Mouse (Mus musculus) CD4-positive, CD25-positive, alpha-beta regulatory T cell, adult 2 months (primary cell): ENCODE measurements around the gene Foxn3.

Source experiments
- DNase-seq: peaks from one replicate; pipeline ENCODE4 v3.0.0-alpha.2; 2012; ENCODE audit warnings: low read depth, low spot score

Foxn3 gene

DNA sequence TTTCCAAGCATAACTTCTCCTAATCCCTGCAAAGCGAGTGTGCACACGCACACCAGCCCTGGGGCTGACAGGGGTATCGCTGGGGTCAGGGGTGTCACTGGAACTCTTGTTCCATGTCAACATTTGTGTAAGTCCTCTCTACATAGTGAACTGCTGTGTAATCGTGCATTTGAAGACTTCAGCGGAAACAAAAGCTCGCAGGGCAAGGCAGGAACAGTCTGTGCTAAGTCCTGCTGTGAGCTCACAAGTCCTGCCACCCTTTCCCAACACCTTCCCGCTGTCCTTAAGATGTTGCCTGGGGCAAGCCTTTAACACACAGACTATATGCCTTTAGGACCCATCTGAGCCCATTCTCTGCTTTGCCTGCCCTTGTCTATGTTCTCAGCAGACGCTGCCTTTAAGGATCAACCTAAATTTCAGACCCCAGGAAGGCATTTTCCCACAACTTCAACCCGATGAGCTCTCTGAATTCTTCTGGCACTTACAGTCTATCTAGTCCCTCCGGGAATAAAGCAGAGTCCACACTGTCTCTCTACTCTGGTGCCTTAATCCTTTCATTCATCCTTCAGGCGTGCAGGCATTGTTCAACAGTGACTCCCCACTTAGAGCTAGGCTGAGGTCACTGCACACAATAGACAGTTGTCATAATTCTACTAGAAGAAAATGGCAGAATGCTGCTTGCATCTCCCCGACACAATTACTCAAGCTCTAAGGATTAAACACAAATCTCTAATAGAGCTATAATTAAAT, 264.4 kb downstream of the Foxn3 start:
- DNase-seq: no peak

DNA sequence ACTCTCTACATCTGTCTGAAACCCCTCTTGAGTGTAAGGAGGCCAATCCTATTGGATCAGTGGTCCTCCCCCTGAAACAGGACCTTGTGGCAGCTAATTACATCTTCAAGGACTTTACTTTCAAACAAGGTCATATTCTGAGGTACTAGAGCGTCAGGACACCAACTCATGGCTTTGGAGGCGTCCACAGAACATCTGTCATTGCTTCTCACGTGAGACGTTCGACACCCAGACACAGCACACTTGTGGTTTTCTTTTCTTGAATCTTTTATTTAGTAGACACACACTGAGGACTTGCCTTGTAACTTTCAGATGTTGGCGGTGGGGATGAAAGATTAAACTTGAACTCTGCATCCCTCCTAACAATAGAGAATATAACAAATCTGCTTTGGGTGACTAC, 265.1 kb downstream of the Foxn3 start:
- DNase-seq: no peak

DNA sequence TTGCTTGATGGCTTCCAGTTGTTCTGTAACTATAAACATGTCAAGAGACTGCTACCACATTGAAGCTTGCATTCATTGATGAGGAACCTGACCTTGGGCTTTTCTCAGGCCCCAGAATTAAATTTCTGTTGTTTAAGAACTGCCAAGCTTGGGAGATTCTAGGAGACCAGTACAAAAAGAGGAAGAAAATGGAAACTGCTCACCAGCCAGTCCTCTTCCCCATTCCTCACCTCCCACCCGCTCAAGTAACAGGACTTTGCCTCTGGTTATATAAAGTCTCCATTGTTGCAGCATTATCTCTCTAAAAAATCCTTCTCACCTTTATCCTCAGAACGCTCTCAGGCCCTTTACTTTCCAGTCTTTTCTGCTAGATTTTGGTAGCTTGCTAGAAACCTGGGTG, 265.6 kb downstream of the Foxn3 start:
- DNase-seq: no peak

DNA sequence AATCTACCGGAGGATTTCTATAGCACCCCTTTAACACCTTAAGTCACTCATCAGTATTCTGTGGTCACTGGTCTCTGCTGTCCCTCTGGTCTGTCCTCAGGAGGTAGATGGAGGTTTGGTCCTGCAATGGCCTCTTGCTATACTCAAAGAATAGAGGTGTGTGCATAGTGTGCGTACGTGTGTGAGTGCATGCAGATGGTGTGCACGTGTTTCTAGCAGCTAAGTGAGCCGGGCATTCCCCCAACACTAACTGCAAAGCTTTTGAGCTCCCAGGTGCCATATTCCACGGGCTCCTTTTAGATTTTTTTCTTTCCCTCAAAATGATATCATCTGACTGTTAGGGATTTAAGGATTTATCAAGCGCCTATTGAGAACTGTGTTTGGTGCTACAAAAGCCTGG, 269.9 kb downstream of the Foxn3 start:
- DNase-seq: no peak

DNA sequence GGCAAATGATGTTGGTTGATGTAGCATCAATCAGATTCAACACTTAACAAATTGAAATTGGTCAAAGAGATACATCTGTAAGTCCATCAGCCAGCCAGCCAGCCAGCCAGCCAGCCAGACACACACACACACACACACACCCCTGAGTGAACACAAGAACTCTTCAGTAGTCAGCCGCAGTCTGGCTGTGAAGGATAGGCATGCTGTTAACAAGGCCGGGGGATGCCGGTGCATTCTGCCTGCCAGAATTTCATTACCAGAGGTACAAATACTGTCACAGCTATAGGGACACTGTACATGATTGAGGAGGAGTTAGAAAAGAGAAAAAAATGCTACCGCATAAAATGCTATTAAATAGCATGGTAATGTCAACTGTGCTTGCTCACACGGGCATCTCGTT, 271.2 kb downstream of the Foxn3 start:
- DNase-seq: no peak

DNA sequence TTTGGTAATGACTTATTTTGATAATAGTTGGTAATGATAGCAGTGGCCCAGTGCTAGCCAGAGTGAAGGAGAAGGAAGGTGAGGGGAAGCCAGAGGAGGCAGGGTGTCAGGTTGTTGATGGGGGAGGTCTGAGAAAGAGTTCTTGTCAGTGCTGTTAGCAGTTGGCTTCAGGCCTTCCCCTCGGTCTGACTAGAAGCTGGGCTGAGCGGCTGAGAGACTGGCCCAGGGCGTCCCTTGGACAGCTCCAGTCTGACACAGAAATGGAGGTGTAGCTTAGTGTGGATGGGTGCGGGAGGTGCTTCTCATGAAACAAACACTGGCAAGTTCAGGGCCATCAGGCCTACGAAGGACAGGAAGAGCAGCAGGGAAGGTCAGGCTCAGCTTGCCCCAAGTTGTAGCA, 276.3 kb downstream of the Foxn3 start:
- DNase-seq: no peak

DNA sequence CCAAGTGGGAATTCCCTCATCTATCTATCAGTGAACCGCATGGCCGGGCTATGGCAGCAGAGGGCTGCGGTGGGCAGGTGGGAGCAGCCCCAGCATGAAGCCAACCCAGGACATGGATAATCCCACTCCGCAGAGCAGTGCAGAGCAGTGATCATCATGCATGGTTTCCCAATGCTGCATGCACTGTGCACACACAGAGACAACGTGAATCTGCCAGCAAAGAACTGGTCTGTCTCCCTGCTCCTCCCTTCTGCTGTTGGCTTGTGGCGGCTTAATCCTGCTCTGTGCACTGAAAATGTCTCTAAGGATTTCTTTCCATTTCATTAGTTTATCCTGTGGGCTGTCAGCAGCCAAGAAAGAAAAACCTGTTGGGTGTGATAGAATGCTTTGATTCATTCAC, 276.7 kb downstream of the Foxn3 start:
- no peak for DNase-seq

DNA sequence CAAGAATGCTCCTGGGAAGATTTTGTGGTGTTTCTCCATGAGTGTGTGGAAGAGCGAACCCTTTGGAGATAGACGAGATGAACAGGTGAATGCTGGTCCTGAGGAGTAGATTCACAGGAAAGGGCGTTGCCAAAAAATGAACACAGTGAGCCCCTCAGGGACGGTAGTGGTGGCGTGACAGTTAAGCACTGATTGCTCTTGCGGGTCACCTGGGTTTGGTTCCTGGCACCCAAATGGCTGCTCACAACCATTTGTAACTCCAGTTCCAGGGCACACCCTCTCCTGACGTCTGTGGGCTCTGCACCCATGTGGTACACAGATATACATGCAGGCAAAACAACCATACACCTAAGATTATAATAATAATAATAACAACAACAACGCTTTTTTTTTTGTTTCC, 277.7 kb downstream of the Foxn3 start:
- DNase-seq: no peak

DNA sequence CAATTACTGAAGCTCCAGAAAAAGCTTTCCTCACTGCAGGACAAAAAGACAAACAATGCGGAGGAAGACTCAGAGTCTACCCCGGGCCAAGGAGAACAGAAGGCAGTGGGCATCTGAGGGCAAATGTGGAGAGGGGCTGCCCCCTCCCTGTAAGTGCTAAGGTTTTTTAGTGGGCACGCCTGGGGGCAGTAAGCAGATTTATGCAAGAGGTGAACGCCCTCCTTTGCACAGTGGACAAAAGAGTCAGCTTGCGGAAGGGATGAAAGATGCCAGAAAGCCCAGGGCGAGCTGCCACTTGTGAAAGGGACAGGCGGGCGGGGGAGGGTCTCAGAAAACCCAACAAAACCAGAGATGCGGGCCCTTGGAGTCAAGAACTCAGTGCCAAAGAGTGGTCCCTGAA, 278.2 kb downstream of the Foxn3 start:
- DNase-seq: no peak

DNA sequence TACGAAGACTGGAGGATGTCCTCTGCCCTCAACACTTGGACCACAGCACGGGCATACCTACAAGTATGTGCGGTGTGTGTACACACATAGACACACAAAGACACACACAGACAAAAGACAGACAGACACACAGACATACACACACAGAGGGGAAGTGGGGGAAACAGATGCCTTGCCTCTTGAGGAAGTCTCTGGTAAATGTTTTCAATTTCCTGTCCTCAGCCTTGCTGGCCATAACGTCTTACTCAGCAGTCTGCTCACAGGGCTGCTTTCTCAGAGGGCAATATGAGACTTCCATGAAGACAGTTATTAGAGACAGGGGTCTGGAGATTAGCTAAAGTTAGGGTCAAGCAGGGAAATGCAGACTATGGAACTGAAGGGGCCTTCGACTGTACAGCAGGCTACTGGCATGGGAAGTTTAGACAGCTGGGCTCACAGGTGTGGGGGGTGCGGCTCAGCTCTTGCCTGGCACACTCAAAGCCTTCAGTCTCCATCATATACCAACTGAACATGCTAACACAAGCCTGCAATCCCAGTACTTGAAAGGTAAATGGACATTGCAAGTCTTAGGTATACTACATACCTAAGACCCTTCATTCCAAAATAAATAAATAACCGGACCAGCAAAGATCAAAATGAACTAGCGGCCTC, 278.8 kb downstream of the Foxn3 start:
- DNase-seq: peak; percentile 12

DNA sequence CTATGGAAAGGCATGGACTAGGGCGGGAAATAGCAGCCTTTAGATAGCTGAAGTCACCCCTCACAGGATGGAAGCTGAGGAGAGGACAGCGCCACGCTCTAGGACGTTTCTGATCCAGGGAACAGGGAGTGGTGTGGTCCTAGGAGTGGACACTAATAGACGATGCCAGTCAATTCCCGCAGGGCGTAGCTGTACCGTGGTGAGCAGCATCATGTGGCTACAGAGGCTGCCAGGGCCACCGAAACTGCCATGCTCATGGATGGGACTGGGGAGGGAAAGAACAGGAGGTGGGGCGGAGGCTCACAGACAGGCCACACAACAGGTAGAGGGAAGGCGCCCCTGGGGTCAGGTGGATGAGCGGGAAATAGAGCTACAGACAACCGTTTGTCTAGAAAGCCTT, 282.6 kb downstream of the Foxn3 start:
- no peak for DNase-seq

DNA sequence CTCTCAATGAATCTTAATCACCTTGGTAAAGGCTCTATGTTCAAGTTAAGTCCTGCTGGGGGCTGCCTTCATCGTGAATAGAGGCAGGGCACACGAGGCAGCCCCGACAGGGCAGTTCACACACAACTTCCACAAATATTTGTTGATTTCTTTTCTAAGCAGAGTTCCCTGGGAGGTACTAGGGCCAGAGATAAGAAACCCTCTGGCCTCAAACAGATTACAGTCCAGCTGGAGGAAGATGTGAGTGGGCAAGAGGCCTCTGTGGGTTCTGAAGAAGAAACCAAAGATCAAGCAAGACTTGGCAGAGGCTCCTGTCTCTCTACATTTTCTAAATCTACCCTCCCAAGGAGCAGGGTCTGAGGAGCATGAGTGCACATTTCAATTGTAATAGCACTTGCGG, 283.1 kb downstream of the Foxn3 start:
- DNase-seq: no peak

DNA sequence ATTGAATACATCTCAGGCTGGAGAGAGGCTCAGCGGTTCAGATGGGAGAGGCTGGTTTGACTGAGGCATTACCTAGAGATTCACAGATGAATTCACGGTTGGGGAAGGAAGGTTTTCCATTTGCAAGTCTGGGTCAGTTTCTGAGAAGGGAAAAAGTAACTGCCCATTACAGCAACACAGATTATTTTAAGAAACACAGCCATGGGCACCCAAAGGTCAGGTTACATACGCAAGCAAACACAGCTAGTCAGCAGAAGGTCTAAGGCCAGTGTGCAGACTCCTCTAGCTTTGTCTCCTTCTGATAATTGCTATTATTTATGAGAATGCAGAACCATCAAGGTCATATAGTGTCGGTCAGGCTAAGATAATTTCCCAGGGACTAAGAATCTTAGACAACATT, 284.0 kb downstream of the Foxn3 start:
- DNase-seq: no peak

DNA sequence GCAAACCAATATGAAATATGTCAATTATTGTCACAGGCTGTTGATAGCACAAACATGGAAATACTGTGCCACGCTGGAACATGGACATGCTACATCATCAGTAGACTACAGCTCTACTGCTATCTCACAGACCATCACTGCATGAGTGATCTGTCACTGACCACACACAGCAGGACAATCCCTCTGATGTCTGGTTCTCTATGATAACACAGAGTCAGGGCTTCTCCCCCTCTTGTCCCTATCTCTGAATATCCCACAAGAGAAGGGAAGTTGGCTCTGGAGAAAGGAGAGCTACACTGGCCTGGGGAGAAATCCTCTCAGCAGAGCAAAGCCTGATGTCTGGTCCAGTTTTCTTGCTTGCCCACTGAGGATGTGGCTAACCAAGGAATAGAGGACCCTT, 288.8 kb downstream of the Foxn3 start:
- DNase-seq: no peak

DNA sequence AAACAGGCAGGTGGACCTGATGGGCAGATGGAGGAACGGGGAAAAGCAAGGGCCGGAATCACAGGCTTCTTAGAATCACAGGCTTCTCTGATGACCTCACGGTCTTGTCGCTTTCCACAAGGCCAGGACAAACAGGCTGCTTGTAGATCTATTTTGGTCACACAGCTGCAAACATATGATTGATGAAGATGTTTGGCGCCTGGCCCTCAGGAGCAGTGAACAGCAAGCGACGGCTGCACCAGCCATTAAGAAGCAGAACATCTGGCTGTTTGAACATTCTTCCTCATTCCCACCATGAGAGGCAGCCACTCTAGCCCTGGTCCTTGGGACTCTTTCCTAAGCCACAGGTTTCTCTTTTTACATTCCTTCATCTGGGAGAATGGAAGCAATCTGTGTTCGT, 294.0 kb downstream of the Foxn3 start:
- DNase-seq: no peak

DNA sequence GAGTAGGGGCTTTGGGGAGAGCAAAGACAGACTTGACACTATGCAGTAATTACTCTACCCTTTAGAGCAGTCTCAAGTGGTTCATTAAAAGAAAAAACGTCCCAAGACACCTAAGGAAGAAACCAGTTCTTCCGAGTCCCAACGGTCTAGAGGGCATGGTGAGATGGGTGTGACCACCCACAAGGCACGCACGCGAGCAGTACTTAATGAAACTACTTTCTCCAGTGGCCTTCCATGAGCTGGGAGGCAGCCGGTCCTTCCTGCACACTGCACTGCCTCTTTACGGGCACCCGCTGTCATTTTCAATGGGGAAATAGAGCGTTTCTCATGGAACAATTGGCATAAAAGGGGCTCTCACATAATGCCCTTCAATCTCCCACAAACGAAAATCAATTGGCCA, 294.4 kb downstream of the Foxn3 start:
- DNase-seq: no peak

DNA sequence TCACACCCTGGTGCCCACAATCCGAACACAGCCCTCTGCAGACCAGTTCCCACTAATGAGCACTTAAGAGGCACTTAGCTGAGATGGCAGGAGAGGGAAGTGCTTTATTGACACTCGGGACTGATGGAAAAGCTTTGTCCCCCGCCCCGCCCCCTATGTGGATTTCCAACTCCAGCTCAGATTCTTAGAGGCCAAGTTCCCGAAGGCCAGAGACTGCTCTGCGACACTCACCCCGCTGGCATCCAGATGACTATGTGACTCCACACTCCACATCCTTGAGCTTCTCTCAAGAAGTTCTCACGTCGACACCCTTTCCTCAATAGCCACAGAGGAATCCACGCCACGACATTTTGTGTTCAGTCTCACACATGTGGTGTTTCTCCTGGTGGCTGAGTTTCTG, 295.6 kb downstream of the Foxn3 start:
- no peak for DNase-seq

DNA sequence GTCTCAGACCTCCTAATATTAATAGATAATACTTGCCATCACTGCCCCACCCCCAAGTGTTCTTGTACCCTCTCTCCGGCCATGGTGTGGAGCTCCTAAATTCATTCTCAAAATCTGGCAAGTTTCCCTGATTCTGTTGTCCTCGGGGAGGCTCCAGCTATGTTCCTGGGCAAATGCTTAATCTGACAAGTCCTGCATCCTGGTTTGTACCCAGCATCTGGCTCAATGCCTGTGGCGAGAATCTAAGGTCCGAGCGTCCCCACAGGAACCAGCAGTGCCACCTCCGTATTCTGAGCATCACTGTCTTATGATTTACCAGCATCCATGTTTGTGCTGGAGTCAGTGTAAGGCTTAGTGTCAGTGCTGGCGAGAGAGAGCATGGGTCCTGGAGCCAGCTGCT, 296.9 kb downstream of the Foxn3 start:
- DNase-seq: no peak

DNA sequence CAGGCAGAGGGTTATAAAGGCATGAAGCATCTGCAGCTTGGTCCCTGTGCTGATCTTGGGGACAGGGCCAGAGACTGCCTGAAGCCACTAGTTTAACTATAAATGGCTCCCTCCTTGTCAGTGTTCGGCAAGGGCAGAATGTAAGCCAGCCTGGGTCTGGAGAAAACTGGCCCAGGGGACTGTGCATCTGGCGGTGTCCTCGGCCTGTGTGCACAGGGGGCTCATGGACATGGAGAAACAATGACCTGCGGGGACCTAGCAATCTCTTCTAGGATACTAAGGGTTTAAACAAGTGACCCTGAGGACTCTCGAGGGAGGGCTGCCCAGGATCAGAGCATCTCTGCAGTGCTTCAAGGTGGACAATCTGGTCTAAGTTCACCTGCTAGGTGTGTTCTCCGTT, 297.6 kb downstream of the Foxn3 start:
- DNase-seq: no peak

DNA sequence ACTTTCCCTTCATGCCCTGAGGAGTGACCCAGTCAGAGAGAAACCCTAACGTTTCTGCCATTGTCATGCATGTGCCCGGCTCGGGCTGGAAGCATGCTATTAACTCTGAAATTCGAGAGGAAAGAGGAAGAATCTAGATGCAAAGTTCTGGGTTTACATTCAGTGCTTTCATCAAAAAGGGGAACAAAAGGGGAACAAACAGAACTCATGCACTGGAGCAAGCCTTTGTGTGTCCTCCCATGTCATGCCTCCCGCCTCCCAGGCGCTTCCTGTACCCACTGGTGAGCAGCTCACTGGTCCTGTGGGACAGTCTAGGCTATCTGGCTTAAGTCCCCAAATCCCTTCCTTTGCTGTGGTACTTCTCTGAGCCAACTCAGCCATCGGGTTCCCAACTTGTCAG, 299.0 kb downstream of the Foxn3 start:
- DNase-seq: no peak

DNA sequence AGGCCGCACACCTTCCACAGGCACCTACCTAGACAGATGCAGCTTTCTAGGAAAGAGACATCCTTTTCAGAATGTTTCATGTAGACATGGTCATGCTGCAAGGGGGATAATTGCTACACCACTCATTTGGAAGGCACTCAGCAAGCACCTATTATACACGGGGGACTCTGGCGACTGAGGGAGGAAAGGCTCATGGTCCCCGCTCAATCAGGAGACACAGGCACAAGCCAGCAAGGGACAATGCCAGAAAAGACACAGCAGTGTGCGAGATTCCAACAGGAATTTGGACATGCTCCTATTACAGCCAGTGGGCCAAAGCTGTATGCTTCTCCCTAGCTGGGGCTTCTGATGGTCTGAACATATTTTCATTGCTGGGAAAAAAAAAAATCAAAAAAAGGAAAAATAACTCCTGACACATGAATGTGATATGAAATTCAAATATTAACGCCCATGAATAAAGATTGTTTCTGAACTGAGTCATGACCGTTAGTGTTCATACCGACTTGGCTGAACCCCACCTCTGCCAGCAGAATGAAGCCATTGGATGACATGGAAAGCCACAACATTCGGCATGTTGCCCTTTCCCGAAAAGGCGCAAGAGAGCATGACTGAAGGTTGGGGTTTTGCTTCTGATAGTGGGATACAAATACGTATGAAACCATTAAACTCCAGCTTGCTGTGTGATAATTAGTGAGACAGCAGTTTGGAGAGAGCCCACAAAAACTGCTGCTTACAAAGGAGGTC, 299.6 kb downstream of the Foxn3 start:
- no peak for DNase-seq

DNA sequence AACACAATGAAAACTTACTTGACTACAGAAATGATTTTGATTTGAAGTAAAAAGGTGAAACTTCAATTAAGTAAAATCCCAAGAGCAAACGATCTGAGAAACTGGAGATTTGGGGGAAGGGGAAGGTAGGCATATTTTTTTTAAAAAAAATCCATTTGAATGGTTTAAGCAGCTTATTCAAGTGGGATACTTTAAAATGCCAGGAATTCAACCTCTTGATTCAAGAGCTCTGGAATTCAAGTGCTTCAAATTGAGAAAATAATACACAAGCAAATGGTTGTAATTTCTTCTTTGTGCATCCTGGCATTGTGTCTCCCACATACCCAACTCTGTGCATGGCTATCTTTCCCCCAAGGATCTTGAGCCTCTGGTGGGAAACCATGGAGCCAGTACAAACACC, 300.5 kb downstream of the Foxn3 start:
- no peak for DNase-seq

DNA sequence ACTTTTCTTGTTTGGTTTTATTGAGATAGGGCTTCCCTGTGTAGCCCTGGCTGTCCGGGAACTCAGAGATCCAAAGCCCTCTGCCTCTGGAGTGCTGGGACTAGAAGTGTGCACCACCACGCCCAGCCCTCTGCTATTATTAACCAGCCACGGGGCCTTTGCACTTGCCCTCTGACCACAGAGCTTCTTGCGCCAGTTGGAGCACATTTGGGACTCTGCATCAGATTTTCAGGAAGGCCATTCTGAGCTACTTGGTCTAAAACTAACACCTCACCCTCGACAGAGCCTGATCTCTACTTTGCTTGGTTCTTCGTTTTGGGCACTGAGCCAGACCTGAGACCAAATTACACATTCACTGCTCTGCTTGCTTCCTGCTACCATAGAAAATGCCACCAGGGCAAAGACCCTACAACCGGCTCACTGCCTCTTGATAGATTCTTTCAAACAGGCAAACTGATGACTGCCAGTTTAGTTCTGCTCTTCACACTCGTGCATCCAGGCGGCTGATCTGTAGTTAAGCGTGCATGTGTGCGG, 301.2 kb downstream of the Foxn3 start:
- DNase-seq: no peak
